Mouse (Mus musculus) C2C12 (cell line): Measurements from ENCODE around the gene Fa2h.

Experiments used
- FOSL1 ChIP-seq: IDR thresholded peaks from one replicate; pipeline ENCODE4 v1.8.0; 2011; ENCODE audit warnings: mild to moderate bottlenecking, low read length; ENCODE audit not compliant: poor library complexity, insufficient read depth, severe bottlenecking
- MYOG ChIP-seq: IDR thresholded peaks from one replicate; pipeline ENCODE4 v1.6.1; 2011; ENCODE audit not compliant: control insufficient read depth, insufficient read length; ENCODE audit errors: extremely low read depth

DNA sequence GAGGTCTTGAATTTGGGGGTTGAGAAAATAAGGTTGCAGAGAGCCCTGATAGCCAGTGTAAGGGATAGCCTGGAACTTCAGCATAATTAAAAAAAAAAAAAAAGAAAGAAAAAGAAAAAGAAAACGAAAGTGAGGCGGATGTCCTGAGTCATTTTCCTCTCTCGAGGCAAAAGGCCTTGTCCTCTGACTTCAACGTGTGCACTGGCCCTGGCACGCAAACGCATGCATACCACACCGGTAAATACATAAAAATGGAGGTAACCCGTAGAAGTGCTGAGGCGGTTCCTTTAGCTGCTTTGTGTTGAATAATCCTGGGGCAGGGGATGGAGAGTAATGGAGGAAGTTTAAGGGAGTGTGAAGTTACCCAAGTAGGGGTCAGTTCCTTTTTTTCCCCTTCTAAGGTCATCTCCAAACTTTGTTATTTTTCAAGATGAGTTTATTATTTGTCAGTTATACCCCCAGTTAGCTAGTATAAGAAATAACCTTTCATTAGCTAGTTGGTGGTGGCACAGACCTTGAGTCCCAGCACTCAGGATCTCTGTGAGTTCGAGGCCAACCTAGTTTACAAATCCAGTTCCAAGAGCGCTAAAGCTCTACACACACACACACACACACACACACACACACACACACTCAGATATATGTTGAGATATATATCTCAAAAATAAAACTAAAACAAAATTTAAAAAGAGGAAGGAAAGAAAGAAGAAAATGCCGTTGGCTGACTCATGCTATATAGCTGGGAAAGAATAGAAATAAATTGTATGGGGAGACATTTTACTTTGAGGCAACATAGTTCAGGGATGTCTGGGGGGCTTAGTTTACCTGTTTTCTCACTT lies 55.0 kb downstream of the Fa2h start:
- TF ChIP-seq MYOG (no peak), FOSL1 (no peak)
